Mouse (Mus musculus) myocyte (in vitro differentiated cells): ENCODE results near the gene Lpcat3. TPM values are rescaled to one million over a fixed set of nuclear protein-coding genes. Genes with fewer than 3 reads are reported as not detected.
A peak's percentile ranks its signal among the peaks of the same experiment; 100 is the strongest.

Experiments used
- H3K27me3 ChIP-seq: one replicate; pipeline ENCODE4 v1.6.1; 2011; ENCODE audit not compliant: control insufficient read depth, insufficient read depth, insufficient read length
- H3K36me3 ChIP-seq: one replicate; pipeline ENCODE4 v1.6.1; 2011; ENCODE audit not compliant: control insufficient read depth, insufficient read depth
- H3K4me2 ChIP-seq: one replicate; pipeline ENCODE4 v1.6.1; 2011; ENCODE audit warnings: low read depth, control low read depth
- H3K4me3 ChIP-seq: one replicate; pipeline ENCODE4 v1.5.1; 2011; ENCODE audit warnings: mild to moderate bottlenecking, control low read depth, moderate library complexity
- H3K79me2 ChIP-seq: one replicate; pipeline ENCODE4 v1.6.1; 2011; ENCODE audit not compliant: control insufficient read depth, insufficient read depth
- H3ac ChIP-seq: one replicate; pipeline ENCODE4 v1.6.1; 2011; ENCODE audit not compliant: control insufficient read depth, insufficient read length
- CEBPB ChIP-seq: IDR thresholded peaks from 2 replicates; pipeline ENCODE4 v1.6.1; 2011; ENCODE audit warnings: mild to moderate bottlenecking, moderate library complexity; ENCODE audit not compliant: poor library complexity, insufficient read depth, severe bottlenecking
- E2F4 ChIP-seq: IDR thresholded peaks from one replicate; pipeline ENCODE4 v1.6.1; 2011; ENCODE audit warnings: mild to moderate bottlenecking, control low read depth, moderate library complexity; ENCODE audit not compliant: insufficient read depth
- MAX ChIP-seq: IDR thresholded peaks from one replicate; pipeline ENCODE4 v1.6.1; 2011; ENCODE audit warnings: low read depth, mild to moderate bottlenecking, control low read depth
- MYOD1 ChIP-seq, 3 experiments: IDR thresholded peaks; one replicate each; pipeline ENCODE4 v1.6.1; 2011; ENCODE audit warnings: control low read depth in 2 of 3, low read depth in 2 of 3, mild to moderate bottlenecking in 2 of 3, moderate library complexity in 1 of 3; ENCODE audit not compliant: insufficient read length in 2 of 3, control insufficient read depth in 1 of 3
- MYOG ChIP-seq, 3 experiments: IDR thresholded peaks; one replicate each; pipeline ENCODE4 v1.6.1; 2011; ENCODE audit warnings: control low read depth in 2 of 3, low read depth in 2 of 3, mild to moderate bottlenecking in 2 of 3; ENCODE audit not compliant: insufficient read length in 2 of 3, control insufficient read depth in 1 of 3, insufficient read depth in 1 of 3
- POLR2A ChIP-seq: IDR thresholded peaks from one replicate; pipeline ENCODE4 v1.6.1; 2011; ENCODE audit warnings: low read depth, mild to moderate bottlenecking, control low read depth, moderate library complexity; ENCODE audit not compliant: insufficient read length
- POLR2AphosphoS2 ChIP-seq: IDR thresholded peaks from one replicate; pipeline ENCODE4 v1.6.1; 2011; ENCODE audit warnings: low read depth, control low read depth; ENCODE audit not compliant: insufficient read length
- REST ChIP-seq: IDR thresholded peaks from one replicate; pipeline ENCODE4 v1.6.1; 2011; ENCODE audit warnings: mild to moderate bottlenecking, control low read depth, moderate library complexity; ENCODE audit not compliant: insufficient read depth, insufficient read length
- SRF ChIP-seq: IDR thresholded peaks from one replicate; pipeline ENCODE4 v1.6.1; 2011; ENCODE audit warnings: low read depth; ENCODE audit not compliant: control insufficient read depth, insufficient read length
- TCF12 ChIP-seq: IDR thresholded peaks from one replicate; pipeline ENCODE4 v1.6.1; 2011; ENCODE audit warnings: mild to moderate bottlenecking, control low read depth; ENCODE audit not compliant: poor library complexity, insufficient read depth, severe bottlenecking
- TCF3 ChIP-seq: IDR thresholded peaks from one replicate; pipeline ENCODE4 v1.6.1; 2011; ENCODE audit warnings: low read depth, control low read depth; ENCODE audit not compliant: insufficient read length
- USF1 ChIP-seq: IDR thresholded peaks from one replicate; pipeline ENCODE4 v1.6.1; 2011; ENCODE audit warnings: low read depth, mild to moderate bottlenecking, control low read depth, moderate library complexity
- polyA plus RNA-seq: library from polyadenylated mRNA; unstranded; fragments of >200 nt; fragmentation: generic; extraction: Trizol; gene quantifications from one replicate; pipeline ENCODE4 v1.2.1, GENCODE M21; 2012; ENCODE audit warnings: missing spikeins

Gene Lpcat3
- polyA plus RNA-seq, 1 experiment, result 138 TPM

- Histone ChIP-seq H3K36me3 (peaks cover 22% of the 10 kb centered on the region), H3K4me3 (peak overlapping the region; percentile 76), H3K27me3 (no peaks in the 10 kb centered on the region), H3K79me2 (peaks cover 62% of the 10 kb centered on the region), H3K4me2 (peak overlapping the region; percentile 99), H3ac (peak overlapping the region; percentile 91)
- no peak for TF ChIP-seq USF1
- no peak for TF ChIP-seq TCF12
- TF ChIP-seq POLR2A, result no peak
- TF ChIP-seq CEBPB, result no peak
- TF ChIP-seq E2F4, result no peak
- no peak for TF ChIP-seq TCF3
- TF ChIP-seq MYOG (IDR thresholded peaks at IDR 0.05; ENCODE audit: control insufficient read depth in 1 of 3, insufficient read depth in 1 of 3, insufficient read length in 2 of 3, low read depth in 2 of 3), result no peak
- no peak for TF ChIP-seq REST
- no peak for TF ChIP-seq POLR2AphosphoS2
- no peak for TF ChIP-seq MYOD1 (IDR thresholded peaks at IDR 0.05; ENCODE audit: control insufficient read depth in 1 of 3, insufficient read length in 2 of 3, low read depth in 2 of 3)
- TF ChIP-seq SRF, result no peak
- no peak for TF ChIP-seq MAX
These were observed 50.1 kb downstream of the Lpcat3 start for GRCm38 (mm10) chr6:124712918-124713317.

- Histone ChIP-seq H3K27me3 (no peaks in the 10 kb centered on the region), H3K79me2 (peaks cover 23% of the 10 kb centered on the region), H3K4me2 (no peak overlapping the region), H3K4me3 (no peak overlapping the region), H3ac (no peak overlapping the region), H3K36me3 (peaks cover 22% of the 10 kb centered on the region)
- no peak for TF ChIP-seq CEBPB
- no peak for TF ChIP-seq USF1
- TF ChIP-seq E2F4, result no peak
- no peak for TF ChIP-seq TCF3
These were observed 54.1 kb downstream of the Lpcat3 start for GRCm38 (mm10) chr6:124716864-124717490.

GRCm38 (mm10) chr6:124717968-124718367 lies 55.1 kb downstream of the Lpcat3 start:
- Histone ChIP-seq H3K4me2 (no peak overlapping the region), H3K36me3 (peaks cover 22% of the 10 kb centered on the region), H3K4me3 (no peak overlapping the region), H3K27me3 (no peaks in the 10 kb centered on the region), H3K79me2 (peaks cover 17% of the 10 kb centered on the region), H3ac (no peak overlapping the region)
- TF ChIP-seq MYOD1 (IDR thresholded peaks at IDR 0.05; ENCODE audit: control insufficient read depth in 1 of 3, insufficient read length in 2 of 3, low read depth in 2 of 3), result no peak

- Histone ChIP-seq H3K27me3 (no peaks in the 10 kb centered on the region), H3ac (no peak overlapping the region), H3K36me3 (peaks cover 22% of the 10 kb centered on the region), H3K4me3 (no peak overlapping the region), H3K4me2 (no peak overlapping the region), H3K79me2 (peaks cover 9% of the 10 kb centered on the region)
- TF ChIP-seq MYOD1 (IDR thresholded peaks at IDR 0.05; ENCODE audit: control insufficient read depth in 1 of 3, insufficient read length in 2 of 3, low read depth in 2 of 3), result no peak
- no peak for TF ChIP-seq E2F4
- TF ChIP-seq TCF12, result no peak
- no peak for TF ChIP-seq MAX
- TF ChIP-seq SRF, result no peak
- no peak for TF ChIP-seq POLR2AphosphoS2
- no peak for TF ChIP-seq REST
- no peak for TF ChIP-seq POLR2A
- no peak for TF ChIP-seq MYOG (IDR thresholded peaks at IDR 0.05; ENCODE audit: control insufficient read depth in 1 of 3, insufficient read depth in 1 of 3, insufficient read length in 2 of 3, low read depth in 2 of 3)
- no peak for TF ChIP-seq USF1
These were observed 55.9 kb downstream of the Lpcat3 start for GRCm38 (mm10) chr6:124718703-124719102.

- Histone ChIP-seq H3K79me2 (peaks cover 2% of the 10 kb centered on the region), H3K36me3 (peaks cover 18% of the 10 kb centered on the region), H3K27me3 (no peaks in the 10 kb centered on the region), H3K4me3 (no peak overlapping the region), H3K4me2 (no peak overlapping the region), H3ac (no peak overlapping the region)
- TF ChIP-seq MYOG (IDR thresholded peaks at IDR 0.05; ENCODE audit: control insufficient read depth in 1 of 3, insufficient read depth in 1 of 3, insufficient read length in 2 of 3, low read depth in 2 of 3), result no peak
These were observed 56.6 kb downstream of the Lpcat3 start for GRCm38 (mm10) chr6:124719354-124719978.

- no peak overlapping the region for H3K4me3 ChIP-seq
- H3K36me3 ChIP-seq, result peaks cover 6% of the 10 kb centered on the region
- no peaks in the 10 kb centered on the region for H3K79me2 ChIP-seq
- no peak for TF ChIP-seq REST
- no peak for TF ChIP-seq MYOG (IDR thresholded peaks at IDR 0.05; ENCODE audit: control insufficient read depth in 1 of 3, insufficient read depth in 1 of 3, insufficient read length in 2 of 3, low read depth in 2 of 3)
- TF ChIP-seq CEBPB, result no peak
- TF ChIP-seq MAX, result no peak
- no peak for TF ChIP-seq TCF3
- TF ChIP-seq USF1, result no peak
- no peak for TF ChIP-seq MYOD1 (IDR thresholded peaks at IDR 0.05; ENCODE audit: control insufficient read depth in 1 of 3, insufficient read length in 2 of 3, low read depth in 2 of 3)
- TF ChIP-seq POLR2A, result no peak
- H3K27me3 ChIP-seq, result no peaks in the 10 kb centered on the region
- H3K4me2 ChIP-seq, result no peak overlapping the region
- H3ac ChIP-seq, result no peak overlapping the region
These were observed 58.1 kb downstream of the Lpcat3 start for GRCm38 (mm10) chr6:124720904-124721303.
